Mouse (Mus musculus) embryo, embryonic 10.5 days (tissue): ENCODE data around the gene Dennd4b.
"Not testable (repeated sequence)": the region's sequence is repeated elsewhere in the genome, so short reads cannot be mapped to it uniquely, and the experiment has no call there.

ENCODE experiments used
- DNase-seq: peaks from one replicate; pipeline ENCODE4 v3.0.0-alpha.2; 2015; ENCODE audit warnings: low spot score

The Dennd4b gene

DNA sequence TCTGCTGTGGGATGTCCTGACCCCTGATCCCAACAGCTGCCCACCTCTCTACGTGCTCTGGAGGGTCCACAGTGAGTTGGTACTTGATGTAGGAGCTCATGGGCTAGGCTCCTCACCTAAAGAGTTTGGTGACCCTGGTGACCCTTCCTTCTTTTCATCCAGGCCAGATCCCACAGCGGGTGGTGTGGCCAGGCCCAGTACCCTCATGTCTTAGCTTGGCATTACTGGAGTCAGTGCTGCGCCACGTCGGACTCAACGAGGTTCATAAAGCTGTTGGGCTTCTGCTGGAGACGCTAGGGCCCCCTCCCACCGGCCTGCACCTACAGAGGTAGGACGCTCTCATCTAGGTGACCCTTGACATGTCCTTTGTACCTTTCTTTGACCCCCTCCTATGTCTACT lies 14.2 kb downstream of the Dennd4b start:
- DNase-seq: no peak

DNA sequence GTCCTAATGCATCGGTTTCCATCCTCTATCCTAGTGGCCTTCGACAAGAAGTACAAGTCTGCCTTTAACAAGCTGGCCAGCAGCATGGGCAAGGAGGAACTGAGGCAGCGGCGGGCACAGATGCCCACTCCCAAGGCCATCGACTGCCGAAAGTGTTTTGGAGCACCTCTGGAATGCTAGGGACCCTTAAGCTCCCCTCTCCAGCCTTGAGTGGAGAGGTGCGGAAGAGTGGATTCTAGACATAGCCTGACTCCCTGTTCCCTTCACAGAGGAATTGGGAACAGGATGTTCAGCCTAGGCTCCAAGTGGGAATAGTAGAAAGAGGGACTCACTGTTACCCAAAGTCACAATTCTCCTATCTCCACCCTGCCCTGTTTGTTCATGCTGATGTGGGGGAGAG lies 14.8 kb downstream of the Dennd4b start:
- no peak for DNase-seq

DNA sequence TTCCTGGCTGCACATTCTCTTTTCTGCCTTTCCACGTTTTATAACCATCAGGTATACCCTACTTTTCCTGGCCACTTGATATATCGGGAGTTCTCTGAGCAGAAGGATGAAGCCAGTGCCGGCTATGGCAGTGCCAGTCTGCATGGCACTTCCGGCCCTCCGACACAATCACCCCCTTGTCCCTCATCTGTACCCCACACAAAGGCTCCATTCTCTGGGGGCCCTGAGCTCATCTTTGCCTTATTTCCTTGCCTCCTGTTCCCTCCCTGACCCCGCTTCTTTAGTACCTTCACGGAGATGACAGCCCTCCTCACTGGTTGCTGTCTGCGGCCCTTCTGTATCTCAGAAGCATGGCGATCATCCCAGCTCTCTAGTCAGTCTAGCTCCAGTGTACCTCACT lies 15.7 kb downstream of the Dennd4b start:
- DNase-seq: no peak

DNA sequence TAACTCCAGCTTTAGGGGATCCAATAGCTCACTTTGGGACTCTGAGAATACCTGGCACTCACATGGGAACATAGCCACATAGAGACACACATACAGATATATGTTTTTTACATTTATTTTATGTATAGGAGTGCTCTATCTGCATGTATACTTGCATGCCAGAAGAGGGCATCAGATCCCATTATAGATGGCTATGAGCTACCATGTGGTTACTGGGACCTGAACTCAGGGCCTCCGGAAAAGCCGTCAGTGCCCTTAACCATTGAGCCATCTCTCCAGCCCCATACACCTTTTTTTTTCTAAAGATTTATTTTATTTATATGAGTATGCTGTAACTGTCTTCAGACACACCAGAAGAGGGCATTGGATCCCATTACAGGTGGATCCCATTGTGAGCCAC lies 19.2 kb downstream of the Dennd4b start:
- DNase-seq: no peak

DNA sequence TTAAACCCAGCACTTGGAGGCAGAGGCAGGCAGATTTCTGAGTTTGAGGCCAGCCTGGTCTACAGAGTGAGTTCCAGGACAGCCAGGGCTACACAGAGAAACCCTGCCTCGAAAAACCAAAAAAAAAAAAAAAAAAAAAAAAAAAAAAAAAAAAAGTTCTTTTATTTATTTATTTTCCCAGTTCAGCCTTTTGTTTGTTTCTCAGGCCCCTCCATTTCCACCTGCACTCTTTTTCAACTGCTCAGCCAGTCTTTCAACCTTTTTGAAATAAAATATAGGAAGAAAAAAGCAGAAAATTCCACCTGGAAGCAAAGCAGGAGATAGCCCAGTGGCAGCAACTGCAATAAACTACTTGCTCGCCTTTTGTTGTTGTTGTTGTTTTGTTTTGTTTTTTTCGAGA lies 24.4 kb downstream of the Dennd4b start:
- not testable (repeated sequence) for DNase-seq

DNA sequence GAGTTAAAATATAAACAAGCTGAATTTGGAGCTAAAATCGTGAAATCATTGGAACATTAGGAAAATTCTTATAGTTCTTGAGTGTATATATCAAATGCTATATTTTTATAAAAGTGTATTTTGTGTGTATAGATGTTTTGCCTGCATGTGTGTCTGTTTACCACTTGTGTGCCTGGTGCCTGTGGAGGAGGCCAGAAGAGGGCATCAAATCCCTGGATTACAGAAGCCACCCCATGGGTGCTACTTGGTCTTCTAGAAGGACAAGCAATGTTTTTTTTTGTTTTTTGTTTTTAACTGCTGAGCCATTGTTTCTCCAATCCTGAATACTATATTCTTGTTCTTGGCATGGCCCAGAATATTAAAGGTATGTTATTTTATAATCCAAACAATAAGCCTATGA lies 25.6 kb downstream of the Dennd4b start:
- no peak for DNase-seq

DNA sequence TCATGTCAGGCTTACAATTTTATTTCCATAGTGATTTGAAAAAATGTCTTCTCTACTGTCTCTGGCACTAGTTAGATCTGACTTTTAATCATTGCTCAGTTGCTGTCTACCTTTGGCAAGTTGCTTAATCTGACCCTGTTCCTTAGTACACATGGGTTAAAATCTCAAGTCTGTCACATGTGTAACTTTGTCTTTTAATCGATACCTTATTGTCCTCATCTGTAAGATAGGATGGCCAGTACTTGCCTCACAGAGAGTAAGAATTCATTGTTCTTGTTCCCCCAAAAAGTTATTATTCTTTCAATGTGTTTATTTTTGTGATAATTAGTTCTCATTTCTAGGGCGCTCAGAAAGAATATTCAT lies 27.0 kb downstream of the Dennd4b start:
- DNase-seq: no peak

DNA sequence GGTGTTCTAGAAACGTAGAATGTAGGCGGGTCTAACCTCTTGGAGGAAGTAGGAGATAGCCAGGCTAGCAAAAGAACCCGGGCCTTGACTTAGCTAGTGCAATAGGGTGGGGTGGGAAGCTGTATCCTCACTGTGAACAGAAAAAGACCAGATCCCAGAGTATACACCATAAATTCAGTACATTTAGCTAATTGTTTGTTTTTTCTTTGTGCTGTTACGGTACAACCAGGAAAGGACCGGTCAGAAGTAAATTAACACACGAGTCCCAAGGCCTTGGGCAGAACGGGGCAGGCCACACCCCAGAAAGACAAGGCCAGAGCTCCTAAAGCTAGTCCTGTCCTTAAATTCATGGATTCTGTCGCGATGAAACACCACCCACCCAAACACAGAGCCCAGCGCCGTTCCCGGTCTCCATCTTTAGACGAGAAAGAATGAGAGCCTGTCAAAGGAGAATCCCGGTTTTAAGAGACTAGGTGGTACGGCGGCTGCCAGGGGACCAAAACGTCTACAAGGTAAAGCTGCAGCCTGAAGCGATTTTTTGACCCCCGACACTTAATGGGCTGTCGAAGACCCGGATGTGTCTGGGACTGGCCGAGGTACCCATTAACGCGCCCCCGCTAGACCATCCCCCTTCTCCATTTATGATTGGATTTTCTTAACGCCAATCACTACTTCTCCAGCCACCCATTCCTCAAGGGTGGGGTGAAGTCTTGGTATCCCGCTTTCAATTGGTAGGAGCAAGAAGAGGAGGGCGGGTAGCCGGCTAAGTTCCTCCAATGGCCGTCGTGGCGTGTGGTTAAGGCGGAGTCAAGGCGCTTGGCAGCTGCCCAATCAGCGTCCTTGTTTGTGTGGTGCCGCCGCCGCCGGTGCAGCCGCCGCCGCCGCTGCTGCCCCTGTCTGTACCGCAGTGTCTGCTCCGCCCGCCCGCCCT lies 27.6 kb downstream of the Dennd4b start, which contains the start of gene Gatad2b:
Gatad2b (plus strand) TSS at position 834 of the 931 bp plus-strand sequence.
- peak; percentile 100 for DNase-seq

DNA sequence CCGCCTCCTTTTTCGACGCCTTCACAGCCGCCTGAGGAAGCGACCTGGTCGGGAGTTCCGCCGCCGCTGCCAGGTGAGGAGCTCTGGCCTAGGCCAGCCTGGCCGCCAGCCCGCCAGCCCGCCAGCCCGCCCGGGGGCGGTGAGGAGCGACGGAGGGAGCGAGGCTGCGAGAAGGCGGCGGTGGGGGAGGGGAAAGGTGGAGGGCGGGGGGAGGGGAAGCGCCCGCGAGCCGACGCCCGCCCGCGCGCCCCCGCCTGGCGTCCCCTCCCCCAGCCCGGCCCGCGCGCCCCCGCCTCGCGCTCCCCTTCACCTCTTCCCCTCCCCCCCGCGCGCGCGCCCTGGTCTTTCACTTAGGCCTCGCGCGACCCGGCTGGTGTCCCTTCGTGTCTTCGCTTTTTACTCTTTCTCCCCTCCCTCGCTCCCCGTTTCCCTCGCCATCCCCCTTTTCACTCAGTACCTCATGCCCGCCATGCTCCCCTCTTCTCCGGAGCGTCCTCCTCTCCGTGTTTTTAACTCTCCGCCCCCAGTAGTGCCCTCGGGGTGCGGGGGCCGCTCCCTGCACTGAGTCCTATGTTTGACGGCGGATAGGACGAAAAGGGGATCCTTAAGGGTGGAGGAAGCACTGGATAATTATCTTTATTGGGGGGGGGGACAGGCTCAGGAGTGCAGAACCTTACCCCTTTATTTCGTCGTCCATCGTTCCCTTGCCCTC lies 28.5 kb downstream of the Dennd4b start:
- DNase-seq: peak; percentile 89

DNA sequence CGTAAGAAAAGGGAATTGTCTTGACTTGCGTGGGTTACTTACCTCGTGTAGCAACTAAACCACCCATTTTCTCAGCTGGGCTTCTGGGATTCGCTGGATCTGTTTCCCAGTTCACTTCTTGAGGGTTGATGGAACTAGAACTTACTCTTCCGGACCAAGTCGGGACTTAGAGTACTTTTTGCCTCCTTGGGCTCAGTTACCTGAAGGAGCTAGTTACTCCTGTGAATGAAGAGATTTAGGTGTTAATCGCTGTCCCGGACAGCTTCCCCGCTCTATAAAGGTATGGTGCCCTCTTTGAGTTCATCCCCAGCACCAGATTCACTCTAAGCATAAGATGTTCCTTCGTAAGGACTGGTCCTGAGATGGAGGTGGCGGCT lies 29.1 kb downstream of the Dennd4b start:
- DNase-seq: peak; percentile 56

DNA sequence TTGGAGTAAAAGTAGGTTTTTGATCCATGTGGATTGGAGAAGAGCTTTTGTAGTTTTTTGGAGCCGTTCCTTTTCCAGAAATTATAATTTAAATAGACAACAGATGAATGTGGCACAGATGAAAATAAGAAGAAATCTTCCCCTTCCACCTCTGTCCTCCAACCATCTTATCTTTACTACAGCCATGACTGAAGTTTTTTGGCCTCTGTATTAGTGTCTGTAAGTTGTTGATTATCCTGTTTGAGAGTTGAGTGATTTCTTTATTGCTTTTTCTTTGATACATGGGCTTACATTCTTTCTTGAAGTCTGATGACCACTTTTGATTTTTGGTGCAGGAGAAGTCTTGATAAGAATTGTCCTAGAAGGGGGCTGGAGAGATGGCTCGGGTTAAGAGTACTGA lies 29.7 kb downstream of the Dennd4b start:
- no peak for DNase-seq

DNA sequence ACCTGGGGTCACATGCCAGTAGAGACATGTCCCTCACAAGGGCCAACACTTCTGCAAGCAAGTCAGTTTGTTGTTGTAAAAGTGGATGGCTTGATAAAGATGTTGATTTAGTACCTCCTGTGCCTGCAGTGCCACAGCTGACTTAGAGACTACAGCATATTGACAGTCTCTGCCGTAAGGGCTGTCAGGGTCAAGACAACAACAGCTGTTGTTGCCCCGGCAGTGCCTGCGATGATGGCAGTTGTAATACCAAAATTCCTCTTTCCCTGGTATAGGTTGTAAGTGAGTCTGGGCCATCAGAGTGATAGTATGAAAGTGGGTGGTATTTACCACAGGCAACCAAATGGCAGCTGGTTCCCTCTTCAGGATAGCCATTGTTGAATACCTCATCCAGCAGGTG lies 40.8 kb downstream of the Dennd4b start:
- no peak for DNase-seq

DNA sequence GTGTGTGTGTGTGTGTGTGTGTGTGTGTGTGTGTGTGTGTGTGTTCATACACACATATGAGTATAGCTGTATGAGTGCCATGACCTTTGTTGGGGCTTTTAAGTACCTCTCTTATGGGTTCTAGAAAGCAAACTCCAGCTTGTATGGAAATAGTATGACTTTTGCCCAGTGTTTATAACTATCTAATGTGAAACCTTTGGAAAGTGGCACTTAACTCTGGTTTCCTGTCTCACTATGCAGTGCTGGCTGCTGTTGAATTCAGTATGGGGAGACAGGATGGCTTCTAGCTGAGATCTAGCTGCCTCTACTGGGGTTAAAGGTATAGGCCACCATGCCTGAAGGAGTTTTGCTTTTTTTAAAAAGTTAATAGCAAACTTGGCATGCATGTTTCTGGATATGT lies 44.6 kb downstream of the Dennd4b start:
- no peak for DNase-seq

DNA sequence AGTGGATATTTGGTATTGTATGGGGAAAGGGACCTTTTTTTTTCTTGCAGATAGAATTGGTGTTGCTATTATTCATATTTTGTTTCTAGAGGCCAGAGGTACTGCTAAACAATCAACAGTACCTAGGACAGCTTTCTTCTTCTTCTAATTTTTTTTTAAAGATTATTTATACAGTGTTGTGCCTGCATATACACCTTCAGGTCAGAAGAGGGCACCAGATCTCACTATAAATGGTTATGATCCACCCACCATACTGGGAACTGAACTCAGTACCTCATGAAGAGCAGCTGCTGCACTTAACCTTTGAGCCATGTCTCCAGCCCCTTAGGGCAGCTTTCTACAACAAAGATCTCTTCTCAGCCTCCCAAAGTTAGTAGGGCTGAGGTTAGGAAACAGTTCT lies 48.4 kb downstream of the Dennd4b start:
- DNase-seq: peak; percentile 22

DNA sequence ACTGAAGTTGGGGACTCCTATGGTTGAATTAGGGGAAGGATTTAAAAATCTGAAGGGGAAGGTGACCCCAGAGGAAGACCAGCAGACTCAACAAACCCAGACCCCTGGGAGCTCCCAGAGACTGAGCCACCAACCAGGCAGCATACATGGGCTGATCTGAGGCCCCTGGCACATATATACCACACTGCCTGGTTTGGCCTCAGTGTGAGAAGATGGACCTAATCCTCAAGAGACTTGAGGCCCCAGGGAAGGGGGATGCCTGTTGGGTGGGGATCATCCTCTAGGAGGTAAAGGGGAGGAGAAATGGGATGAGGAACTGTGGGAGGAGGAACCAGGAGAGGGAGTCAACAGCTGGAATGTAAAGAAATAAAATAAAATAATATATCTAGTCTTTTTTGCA lies 49.3 kb downstream of the Dennd4b start:
- DNase-seq: no peak

DNA sequence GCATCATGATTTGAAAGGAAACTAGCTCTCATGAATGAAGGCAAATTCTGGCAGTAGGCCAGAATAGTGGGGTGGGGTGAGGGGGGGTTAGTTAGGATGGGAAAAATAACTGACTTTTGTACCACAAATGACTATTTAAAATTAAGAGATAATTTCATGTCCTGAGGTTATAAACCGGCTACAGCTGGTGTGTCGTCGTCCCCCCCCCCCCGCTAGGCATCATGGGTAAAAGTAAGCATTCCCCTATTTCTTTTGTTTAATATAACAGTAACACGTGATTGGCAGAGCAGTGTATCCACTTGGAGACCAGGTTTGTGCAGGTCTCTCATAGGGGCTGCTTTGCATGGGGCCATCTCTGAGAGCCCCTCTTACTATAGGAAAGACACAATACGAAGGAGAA lies 57.3 kb downstream of the Dennd4b start:
- no peak for DNase-seq

DNA sequence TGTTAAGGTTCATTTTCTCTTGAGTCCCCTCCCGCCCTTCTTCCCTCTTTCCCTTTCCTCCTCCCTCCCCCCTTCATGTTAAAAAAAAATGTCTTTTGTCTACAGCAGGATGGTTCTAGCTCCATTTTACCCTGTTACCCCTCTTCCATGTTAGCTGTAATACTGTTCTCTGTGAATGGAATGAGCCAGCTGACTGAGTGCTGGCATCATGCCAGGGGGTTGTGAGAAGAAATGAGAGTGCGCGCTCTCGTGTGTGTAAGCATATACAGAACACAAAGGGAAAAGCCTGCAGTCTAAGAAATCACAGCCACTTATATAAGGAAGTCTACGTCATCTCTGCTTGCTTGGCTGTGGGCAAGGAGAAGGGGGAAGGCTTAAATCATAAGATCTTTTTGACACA lies 58.1 kb downstream of the Dennd4b start:
- DNase-seq: peak; percentile 27
